Mouse (Mus musculus) splenic B cell, adult 2 months (primary cell): ENCODE measurements at regions not wholly inside any gene's neighbourhood (a gene's known extent, or its start where the extent isn't known, plus 50 kb on each side); places are given as distances from the start of the nearest gene placed in this dataset.

Source experiments
- DNase-seq: peaks from one replicate; pipeline ENCODE4 v3.0.0-alpha.2; 2011; ENCODE audit warnings: low read depth, low spot score
- H3K27me3 ChIP-seq: 2 replicates; pipeline ENCODE4 v1.6.1; 2012; ENCODE audit warnings: mild to moderate bottlenecking, low read length, moderate library complexity, mixed read lengths; ENCODE audit not compliant: control insufficient read depth, poor library complexity, insufficient read depth, severe bottlenecking
- H3K36me3 ChIP-seq: 2 replicates; pipeline ENCODE4 v1.6.1; 2012; ENCODE audit warnings: mild to moderate bottlenecking, low read length, moderate library complexity, mixed read lengths; ENCODE audit not compliant: control insufficient read depth, poor library complexity, insufficient read depth, severe bottlenecking

DNA sequence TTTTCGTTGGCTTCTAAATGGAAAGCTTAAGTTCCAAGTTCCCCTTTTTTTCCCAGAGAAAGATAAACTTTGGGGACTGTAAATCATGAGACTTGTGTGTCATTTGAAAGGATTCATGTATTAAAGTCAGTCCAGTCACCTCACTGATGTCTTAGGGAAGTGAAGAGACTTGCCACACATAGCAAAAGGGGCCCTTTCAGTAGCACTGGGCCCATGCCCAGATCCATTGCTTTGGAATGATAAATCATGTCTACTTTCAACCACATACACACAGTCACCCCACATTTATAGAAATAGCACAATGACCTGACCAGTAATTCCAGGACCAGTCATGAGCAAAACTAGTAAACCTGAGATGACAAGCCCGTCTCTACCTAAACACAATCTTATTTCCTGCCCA lies 133.2 kb upstream of the Clint1 start:
- Histone ChIP-seq H3K27me3 (no peaks in the 10 kb centered on the region), H3K36me3 (0 out of 2 replicates have a peak, but pooled peaks cover 2% of the 10 kb centered on the region)
- DNase-seq = no peak

DNA sequence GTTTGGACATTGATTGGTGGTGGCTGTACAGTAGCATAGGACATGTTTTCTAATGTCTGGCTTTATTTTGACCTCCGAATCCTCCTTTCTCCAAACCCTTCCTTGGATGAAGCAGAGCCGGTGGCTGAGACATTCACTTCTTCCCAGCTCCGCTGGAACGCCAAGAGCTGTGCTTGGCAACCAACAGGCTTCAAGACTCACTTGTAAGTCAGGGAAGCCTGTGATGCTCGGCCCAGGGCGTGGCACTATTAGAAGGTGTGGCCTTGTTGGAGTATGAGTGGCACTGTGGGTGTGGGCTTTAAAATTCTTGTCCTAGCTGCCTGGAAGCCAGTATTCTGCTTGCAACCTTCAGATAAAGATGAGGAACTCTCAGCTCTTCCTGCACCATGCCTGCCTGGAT lies 132.0 kb upstream of the Clint1 start:
- no peaks in the 10 kb centered on the region for H3K36me3 ChIP-seq
- no peaks in the 10 kb centered on the region for H3K27me3 ChIP-seq
- no peak for DNase-seq

DNA sequence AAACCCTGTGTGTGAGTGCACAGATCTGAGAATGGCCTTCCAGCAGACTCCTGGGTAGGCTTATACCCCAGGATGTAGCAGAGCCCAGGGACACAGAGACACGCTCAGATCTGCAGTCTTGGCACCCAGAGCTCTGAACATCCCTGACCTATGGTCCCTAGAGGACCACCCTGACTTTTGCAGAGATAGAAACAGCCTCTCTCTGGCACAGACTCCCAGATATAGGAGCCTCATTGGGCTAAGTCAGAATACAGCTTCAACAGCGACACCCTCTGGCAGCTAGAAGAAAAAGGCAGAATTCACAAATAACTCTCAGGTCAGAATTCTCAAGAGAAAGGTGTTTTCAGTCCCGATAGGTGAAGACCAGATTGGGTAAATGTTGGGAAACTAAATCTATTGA lies 115.3 kb upstream of the Clint1 start:
- Histone ChIP-seq H3K36me3 (no peaks in the 10 kb centered on the region), H3K27me3 (no peaks in the 10 kb centered on the region; the same call in 1 of the 2 replicates)
- DNase-seq = peak; percentile 42

- Histone ChIP-seq H3K36me3 (no peaks in the 10 kb centered on the region), H3K27me3 (no peaks in the 10 kb centered on the region; the same call in 1 of the 2 replicates)
- no peak for DNase-seq
These were observed 113.5 kb upstream of the Clint1 start for GRCm38 (mm10) chr11:45738331-45738730.

- H3K36me3 ChIP-seq = no peaks in the 10 kb centered on the region
- DNase-seq = no peak
- H3K27me3 ChIP-seq = no peaks in the 10 kb centered on the region
These were observed 105.9 kb upstream of the Clint1 start for GRCm38 (mm10) chr11:45745941-45746340.

GRCm38 (mm10) chr11:45750249-45750648 lies 101.6 kb upstream of the Clint1 start:
- no peaks in the 10 kb centered on the region for H3K27me3 ChIP-seq
- DNase-seq = no peak
- H3K36me3 ChIP-seq = no peaks in the 10 kb centered on the region

DNA sequence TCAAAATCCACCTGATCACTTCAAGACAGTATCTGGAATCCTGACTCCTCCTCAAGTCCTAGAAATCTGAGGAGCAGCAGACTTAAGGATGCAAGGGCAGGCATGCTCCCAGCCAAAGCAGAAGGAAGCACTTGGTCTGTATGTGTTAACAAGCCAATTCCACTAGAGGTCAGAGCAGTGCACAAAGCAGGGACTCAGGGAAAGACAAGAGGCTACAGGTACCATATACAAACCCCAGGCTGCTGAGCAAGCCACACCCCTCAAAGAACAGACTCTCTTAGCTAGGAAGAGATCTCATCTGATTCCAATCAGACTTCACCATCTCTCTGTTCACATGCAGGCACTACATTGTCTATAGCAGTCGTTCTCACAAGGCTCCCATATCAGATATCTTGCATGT lies 99.6 kb upstream of the Clint1 start:
- H3K36me3 ChIP-seq = no peaks in the 10 kb centered on the region
- H3K27me3 ChIP-seq = no peaks in the 10 kb centered on the region
- peak; percentile 69 for DNase-seq

DNA sequence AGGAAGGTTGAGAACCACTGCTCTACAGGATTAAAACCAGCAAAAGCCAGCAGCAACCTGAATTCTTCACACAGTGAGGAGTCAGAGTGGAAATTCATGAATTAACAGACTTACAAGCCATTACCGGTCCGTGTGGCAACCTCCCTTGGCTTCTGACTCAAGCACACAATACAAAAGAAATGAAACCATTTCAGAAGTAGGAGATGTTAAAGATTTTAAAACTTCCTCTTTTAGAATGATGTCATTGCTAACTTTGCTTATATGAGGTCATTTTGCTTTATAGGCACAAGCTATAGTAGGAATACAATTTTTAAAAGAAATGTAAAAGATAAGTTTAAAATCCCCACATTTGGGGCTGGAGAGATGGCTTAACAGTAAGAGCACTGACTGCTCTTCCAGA lies 99.1 kb upstream of the Clint1 start:
- H3K36me3 ChIP-seq = no peaks in the 10 kb centered on the region
- H3K27me3 ChIP-seq = no peaks in the 10 kb centered on the region
- peak; percentile 55 for DNase-seq

DNA sequence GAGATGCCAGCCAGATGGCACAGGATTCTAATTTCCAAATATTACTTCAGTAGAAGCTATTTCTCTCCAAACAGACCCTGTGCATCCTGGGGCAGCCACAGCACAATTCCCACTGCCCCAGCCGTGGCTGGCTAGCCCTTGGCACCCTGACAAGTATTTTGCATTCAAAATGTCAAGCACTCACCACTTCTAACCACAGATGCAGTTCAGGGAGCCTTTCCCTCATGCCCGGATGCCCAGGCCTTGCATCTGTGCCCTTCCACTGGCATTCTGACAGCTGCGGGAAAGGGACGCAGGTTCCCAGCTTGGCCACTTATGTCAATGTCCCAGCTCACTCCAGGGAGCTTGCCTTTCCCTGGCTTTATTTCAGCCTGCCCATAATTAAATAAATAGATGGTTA lies 84.8 kb upstream of the Clint1 start:
- Histone ChIP-seq H3K36me3 (no peaks in the 10 kb centered on the region), H3K27me3 (no peaks in the 10 kb centered on the region)
- DNase-seq = no peak

DNA sequence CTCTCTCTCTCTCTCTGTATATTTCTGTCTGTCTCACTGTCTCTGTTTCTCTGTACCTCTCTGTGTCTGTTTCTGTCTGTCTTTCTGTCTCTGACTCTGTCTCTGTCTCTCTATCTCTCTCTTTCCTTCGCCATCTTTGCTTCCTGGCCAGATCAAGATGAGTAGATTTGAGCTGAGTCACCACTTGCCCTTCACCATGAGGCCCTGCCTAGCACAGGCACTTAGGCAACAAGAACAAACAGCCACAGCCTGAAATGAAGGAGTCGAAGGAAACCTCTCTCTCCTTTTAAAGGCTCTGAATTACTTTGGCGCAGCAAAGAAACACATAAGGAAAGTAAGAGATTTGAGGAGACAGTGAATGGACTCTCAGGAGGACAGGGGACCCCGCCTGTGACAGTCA lies 69.4 kb upstream of the Clint1 start:
- Histone ChIP-seq H3K27me3 (no peaks in the 10 kb centered on the region), H3K36me3 (no peaks in the 10 kb centered on the region)
- no peak for DNase-seq

DNA sequence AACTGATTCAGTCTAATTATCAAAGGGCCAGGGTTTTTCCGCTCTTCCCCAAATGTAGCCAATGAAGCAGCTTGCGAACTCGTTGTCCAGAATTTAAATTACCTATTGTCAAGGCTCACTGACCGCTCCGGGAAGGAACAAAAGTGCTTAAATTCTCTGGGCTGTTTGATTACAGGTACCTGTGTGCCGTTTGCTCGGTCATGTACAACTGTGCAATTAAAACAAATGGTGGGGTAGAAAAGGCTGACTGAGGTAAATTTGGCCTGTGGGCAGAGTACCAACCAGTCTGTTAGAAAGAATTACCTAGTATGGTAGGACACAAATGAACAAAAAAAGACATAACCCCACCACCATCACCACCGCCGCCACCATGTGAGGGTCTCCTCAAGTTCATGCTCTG lies 66.0 kb upstream of the Clint1 start:
- DNase-seq = no peak
- Histone ChIP-seq H3K27me3 (no peaks in the 10 kb centered on the region), H3K36me3 (no peaks in the 10 kb centered on the region)

GRCm38 (mm10) chr11:45787408-45787807 lies 64.4 kb upstream of the Clint1 start:
- Histone ChIP-seq H3K27me3 (no peaks in the 10 kb centered on the region), H3K36me3 (no peaks in the 10 kb centered on the region)
- DNase-seq = no peak

- no peaks in the 10 kb centered on the region for H3K27me3 ChIP-seq
These were observed 62.0 kb upstream of the Clint1 start for GRCm38 (mm10) chr11:45789886-45790285.

GRCm38 (mm10) chr11:45790504-45790903 lies 61.3 kb upstream of the Clint1 start:
- H3K36me3 ChIP-seq = no peaks in the 10 kb centered on the region

More at GRCm38 (mm10) chr11:45789886-45790285, 62.0 kb upstream of the Clint1 start:
- H3K36me3 ChIP-seq = no peaks in the 10 kb centered on the region
- DNase-seq = no peak

DNA sequence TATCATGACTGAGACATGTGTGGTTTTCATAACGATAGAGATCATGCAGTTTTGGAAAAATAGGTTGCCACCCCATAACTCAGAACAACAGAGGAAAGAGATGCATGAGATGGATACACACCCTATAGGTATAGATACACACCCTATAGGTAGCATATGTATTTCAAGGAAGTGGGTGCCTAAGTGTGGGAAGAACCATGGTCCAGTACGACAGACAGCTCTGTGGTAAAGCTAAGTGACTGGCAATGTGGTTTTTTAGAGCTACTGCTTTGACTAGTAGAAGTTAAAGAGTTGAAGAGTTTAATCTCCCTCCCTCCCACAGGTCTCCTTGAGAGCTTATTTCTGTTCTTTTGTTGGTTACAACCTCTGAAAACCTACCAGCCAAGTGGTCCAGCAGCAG lies 60.2 kb upstream of the Clint1 start:
- DNase-seq = no peak
- Histone ChIP-seq H3K27me3 (no peaks in the 10 kb centered on the region), H3K36me3 (no peaks in the 10 kb centered on the region)

More at GRCm38 (mm10) chr11:45790504-45790903, 61.3 kb upstream of the Clint1 start:
- H3K27me3 ChIP-seq = no peaks in the 10 kb centered on the region
- DNase-seq = no peak

GRCm38 (mm10) chr11:45794361-45794981 lies 57.4 kb upstream of the Clint1 start:
- no peaks in the 10 kb centered on the region for H3K36me3 ChIP-seq
- peak; percentile 23 for DNase-seq

More at GRCm38 (mm10) chr11:45794361-45794981, 57.4 kb upstream of the Clint1 start:
- H3K27me3 ChIP-seq = no peaks in the 10 kb centered on the region
